Mouse (Mus musculus) kidney, postnatal 25 days (tissue): Measurements from ENCODE around the gene Grip1.

Source experiments
- DNase-seq, 2 experiments: peaks; one replicate each; pipeline ENCODE4 v3.0.0; 2021; ENCODE audit warnings: mixed read lengths in 2 of 2

The Grip1 gene

DNA sequence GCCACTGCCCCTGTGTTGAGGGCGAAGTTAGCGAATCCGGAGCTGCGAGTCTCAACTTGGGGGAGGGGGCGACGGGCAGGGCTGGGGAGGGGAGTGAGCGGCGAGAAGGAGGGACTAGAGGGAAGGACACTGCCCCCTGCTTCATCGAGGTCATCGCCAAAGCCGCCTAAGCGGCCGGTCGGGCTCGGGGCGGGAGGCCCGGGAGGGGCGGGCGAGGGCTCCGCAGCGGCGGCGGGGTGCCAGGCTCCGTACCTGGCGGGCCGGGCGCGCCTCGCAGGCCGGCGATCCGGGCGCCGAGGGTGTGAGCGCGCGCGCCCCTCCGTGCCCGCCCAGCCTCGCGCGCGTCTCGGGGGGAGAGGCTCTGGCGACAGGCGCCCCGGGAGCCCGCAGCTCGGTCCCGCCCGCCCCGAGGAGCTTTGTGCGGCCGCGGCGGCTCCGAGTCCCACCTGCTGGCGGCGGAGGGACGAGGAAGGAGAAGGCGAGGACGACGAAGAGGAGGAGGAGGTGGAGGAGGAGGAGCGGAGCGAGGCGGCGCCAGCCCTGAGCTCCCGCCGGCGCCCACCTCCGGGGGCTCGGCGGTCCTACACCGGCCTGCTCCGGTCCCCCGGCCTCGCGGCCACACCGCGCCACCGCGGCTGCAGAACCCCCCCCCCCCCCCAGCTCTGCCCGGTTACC lies at the start of gene Grip1:
Gene Grip1, plus strand, starts transcription at position 400 of the 675 bp plus-strand sequence.
- peak; percentile 32 to 60 for DNase-seq

DNA sequence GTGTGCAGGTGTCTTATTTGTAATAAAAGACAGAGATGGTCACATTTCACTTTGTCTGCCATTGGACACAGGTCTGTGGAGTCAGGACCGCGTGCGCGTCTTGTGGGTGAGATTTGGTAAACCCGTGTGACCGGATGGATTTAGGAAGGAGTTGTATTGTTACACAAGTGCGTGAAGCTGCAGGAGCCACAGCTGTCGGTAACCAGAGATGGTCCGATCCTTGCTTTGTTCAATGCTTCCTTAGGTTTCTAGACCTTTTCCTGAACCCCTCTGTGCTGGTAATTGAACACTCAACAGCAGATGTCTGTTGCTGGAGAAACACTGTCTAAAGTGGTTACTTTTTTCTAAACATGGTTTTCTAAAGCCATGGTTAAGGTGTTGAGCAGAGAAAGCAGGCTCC lies 48.5 kb upstream of the Grip1 start:
- no peak for DNase-seq

DNA sequence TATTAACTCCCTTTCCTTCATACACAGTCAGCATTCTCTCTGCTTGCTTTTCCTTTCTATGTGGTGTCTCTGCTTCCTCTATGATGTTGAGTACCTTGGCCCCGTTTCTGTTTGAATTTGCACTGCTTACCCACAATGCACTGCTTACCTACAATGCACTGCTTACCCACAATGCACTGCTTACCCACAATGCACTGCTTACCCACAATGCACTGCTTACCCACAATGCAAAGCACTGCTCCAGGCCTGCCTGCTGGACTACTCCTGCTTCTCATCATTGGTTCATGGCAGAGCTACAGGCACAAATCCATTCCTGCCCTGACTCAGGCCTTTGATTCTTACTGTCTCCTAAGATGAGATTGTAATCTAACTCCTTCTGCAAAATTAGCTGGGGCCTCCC lies 48.0 kb upstream of the Grip1 start:
- DNase-seq = no peak

DNA sequence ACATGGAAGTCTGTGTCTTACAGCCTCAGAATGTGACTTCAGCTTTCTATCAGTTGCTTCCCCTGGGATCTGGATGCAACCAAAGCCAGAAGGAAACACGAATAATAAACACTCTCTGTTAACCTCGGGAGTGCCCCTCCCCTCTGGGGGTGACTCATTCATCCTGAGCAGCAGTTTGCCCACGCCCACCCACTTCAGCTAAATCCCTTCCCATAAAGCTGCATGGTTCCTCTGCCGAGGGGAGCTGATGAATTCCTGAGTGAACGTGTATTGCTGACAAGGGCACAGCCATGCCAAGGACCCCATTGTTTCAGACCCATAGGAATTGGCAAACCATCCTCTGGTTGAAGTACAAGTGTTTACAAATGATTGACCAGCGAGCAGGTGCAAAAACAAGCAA lies 45.3 kb upstream of the Grip1 start:
- DNase-seq = no peak

DNA sequence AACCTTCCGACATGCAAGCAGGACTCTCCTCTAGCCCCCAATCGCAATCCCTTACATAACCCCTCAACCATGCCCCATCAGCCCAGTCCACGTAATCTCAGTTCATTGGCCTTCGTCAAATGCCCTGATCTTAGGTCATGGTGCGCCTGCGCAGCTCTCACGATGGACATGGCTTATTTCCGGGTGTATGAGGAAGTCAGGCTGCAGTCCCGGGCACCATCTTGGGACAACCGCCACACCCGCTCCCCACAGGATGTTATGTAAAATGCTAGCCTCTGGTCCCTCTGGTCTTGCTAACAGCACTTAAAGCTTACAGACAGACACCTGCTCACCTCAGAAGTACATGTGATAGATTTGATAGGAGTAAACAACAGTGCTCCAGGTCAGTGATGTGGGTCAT lies 40.4 kb upstream of the Grip1 start:
- no peak for DNase-seq

DNA sequence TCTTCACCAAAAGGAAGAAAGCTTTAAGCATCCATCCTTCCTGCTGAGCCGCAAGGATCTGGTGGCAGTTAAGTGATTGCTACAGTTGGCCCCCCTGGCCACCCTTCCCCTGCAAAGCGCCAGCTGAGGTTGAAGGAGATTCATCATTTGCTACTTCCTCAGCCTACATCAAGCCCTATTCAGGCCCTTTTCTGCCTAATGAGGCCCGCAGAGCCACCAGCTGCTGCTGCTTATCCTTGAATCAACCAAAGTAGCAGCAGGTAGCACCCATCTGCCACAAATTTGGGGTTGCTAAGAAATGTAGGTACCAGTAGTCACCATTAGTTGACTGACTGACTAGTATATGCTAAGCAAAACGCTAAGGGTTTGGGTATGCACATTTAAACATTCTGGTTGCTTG lies 38.5 kb upstream of the Grip1 start:
- DNase-seq = no peak

DNA sequence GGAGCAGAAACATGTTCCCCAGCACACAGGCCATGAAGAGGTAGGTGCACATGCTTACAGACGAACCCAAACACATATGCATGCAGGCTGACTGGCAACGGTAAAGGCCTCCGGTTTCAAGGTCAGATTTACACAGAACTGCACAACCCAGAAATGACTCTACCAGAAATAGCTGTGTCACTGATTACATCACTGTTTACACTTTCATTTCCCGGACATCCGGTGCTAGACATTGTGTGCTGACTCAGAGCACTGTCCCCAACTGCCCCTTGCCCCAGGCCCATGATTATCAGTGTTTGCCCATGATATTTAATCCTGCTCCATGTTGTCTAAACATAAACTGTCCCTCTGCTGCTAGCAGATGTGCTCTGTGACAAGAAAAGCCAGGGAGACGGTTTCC lies 32.2 kb upstream of the Grip1 start:
- DNase-seq = no peak

DNA sequence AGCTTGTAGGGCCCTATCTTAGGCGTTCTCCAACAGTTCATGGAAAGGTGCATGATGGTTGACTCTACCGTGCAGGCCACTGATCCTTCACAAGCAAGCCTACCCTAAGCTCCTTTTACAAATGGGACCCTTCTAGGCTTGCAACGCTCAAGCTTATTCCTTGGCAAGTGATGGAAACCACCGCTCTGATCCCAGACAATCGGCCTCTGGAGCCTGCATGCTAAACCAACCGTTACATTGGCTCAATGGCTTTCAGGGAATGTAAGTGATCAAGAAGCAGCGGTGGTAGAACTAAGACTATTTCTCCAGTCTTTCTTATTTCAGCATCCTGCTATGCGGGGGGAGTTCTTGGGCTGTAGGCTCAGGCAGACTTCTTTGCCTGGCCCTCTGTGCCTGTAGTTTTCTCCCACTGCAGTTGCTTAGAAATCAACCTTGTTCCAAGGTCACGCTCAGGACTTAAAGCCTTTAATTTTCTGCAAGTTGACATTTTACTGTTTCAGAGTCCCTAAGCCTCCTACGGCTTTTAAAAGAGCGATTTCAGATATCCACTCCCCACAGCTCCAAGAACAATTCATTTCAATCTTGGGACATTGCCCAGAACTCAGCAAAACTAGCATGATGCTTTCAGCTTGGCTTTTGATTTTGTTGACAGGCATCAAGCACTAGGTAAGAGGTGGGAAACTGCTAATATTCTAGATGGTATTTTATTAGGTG lies 29.7 kb upstream of the Grip1 start:
- no peak for DNase-seq

DNA sequence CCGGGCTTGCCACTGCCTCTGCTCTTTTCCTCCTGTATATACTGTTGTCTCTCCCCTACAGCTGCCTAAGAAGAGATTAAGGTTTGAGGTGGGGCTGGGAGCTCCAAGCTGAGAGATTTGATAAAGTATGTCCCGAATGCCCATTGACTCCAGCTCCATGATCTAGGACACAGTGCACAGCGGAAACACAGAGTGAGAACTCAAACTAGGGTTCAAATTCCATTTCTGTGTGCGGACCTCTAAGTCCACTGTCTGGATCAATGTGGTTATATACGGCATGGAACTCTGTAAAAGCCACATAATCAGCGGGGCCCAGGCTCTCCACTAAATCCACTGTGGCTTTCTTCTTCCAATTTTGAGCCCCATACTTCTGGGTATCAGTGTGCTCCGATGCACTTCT lies 26.0 kb upstream of the Grip1 start:
- no peak for DNase-seq

DNA sequence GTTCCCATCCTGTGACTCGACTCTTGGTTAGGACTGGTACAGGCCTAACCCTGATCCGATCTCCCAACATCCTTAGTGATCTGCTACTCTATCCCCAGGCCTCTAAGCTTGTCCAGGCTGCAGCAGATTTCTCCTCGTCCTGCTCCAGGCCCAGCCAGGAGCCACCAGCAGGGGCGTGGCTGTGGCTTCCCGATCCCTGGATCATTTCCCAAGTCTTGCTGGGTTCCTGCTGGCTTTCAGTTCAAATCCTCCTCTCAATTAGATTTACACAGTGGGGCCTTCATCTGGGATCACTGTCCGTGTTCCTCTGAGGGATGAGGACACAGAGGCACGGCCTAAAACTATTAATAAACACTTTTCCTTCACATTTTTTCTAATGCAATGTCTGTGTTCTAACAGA lies 25.5 kb upstream of the Grip1 start:
- no peak for DNase-seq

DNA sequence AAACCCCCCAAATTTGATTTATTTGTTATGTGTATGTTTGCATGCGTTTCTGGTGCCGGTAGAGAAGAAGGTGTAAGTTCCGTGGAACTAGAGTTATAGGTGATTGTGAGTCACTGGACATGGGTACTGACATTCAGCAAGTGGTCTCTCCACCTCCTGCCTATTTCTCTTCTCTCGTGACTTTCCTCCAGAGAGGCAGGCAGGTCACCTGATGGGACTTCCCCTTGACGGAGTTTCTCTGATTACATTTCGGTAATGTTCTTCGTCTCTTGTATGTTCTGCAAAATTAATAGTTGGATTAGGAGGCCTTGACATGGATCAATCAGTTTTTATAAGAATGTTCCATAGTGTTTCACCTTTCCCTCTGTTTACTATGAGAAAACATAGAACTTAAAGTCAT lies 23.4 kb upstream of the Grip1 start:
- DNase-seq = no peak

DNA sequence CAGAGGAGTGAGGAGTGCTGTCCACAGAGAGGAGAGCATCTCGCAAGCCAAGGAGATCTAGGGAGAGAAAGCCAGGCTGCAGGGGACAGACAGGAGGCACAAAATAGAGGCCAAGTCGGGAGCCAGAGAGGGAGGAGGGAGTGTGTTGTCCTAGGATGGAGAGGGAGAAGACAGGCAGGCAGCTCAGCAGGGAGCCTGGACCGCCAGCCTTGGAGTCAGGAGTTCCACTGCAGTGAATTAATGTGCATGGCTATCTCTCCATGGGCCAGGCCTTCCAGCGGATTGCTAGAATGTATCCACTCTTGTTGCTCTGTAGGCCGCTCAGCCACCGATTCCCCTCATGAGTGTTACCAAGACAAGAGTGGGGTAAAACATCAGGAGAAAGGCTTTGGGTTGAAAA lies 21.8 kb upstream of the Grip1 start:
- DNase-seq = no peak

DNA sequence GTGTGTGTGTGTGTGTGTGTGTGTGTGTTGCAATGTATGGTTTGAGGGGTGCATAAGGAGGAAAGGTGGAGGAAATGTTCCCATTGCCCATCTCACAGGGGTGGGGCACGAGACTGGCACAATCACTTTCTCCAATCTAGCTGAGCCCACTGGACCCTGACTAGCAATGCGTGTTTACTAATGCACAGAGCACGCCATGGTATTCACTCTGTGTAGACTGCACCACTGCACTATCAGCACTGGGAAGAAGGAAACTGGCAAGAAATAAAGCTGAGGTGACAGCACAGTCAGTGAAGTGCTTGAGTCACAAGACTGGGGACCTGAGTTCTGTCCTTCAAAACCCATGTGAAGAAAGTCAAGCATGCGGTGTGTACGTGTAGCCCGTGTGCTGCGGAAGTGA lies 17.8 kb upstream of the Grip1 start:
- DNase-seq = no peak

DNA sequence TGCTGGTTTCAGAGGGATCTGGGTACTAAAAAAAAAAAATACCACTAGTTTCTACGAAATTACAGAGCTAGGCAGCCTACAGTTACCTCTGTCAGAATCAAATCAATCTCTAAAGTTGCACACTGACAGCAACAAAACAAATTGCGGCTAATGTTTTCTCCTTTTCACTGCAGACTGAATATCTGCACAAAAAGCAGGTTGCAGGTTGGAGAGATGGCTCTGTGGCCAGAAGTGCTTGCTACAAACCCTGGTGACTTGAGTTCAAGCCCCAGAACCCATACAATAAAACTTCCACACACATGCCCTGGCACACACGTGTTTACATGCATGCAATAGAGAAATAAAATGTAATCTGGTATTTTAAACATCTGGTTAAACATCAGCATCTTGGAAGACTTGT lies 16.3 kb upstream of the Grip1 start:
- no peak for DNase-seq

DNA sequence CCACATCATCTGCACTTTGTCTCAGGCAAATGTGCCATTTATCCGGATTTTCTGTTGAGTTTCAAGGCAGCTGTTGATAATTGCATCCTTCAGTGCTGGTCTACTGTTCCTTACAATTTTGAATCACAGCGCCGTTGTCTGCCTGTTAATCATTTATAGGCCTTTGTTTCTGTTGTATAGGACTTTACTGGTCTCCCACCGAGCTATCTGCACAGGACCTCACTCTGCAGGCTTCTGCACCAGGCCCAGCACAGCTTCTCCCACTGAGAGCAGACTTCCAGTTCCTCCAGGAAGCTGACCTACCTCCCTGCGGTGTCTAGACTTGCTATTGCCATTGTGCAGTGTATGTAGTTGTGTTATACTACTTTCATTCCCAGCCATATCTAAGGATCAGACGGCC lies 11.9 kb upstream of the Grip1 start:
- no peak for DNase-seq

DNA sequence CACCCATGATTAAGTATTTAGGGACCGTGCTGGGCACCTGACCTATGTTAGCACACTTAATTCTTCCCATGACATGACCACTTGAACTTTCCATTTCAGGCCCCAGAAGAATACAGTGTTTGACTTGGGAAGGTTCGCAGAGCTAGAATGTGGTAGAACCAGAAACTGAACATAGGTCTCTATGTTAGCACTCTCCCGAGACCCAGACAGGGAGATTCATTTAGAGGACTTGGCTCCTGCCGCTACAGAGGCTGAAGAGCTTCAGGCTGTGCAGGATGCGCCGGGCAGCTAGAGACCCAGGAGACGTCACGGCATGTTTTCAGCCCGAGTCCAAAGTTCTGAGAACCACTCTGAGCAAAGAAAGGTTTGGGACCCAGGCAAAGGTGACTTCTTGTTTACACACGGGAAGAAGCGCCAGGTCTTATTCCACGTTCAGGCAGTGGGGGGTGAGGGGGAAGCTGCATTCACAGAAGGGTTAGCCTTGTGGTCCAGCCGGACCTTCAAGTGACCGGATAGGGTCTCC lies 6.2 kb upstream of the Grip1 start:
- DNase-seq = peak; percentile 43 to 73

DNA sequence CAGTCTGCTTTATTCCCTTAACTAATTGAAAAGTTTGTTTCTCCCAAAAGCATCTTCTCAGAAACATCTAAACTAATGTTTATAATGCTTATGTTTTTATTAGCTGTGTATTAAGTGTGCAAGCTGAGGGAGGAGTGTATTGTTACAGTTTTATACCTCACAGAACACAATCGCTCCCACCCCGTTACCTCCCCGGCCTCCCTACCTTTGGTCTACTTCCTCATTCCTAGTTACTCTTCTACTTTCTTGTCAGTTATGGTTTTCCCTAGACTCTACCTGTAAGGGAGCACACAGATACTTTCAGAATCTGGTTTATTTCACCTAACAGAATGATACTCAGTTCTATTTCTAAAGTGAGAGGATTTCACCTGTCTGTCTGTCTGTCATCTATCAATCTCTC lies 5.7 kb upstream of the Grip1 start:
- DNase-seq = no peak

DNA sequence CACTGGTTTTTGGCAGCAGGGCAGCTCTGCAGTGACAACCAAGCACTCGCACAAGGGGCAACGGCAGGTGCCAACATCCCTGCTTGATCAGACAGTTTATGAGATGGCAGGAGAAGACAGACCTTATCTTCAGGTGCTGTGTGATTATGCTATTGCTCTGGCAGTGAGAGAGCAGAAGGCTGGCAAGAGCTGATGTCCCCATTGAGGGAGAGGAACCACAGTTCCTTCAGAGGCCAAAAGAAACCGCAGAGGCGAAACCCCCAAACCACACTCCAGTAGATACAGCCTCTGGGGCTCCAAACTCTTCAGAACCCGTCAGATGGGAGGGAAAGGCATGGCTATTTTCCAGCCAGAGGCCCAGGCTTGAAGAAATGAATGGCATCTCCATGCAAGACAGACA lies 932 bp upstream of the Grip1 start:
- no peak for DNase-seq

DNA sequence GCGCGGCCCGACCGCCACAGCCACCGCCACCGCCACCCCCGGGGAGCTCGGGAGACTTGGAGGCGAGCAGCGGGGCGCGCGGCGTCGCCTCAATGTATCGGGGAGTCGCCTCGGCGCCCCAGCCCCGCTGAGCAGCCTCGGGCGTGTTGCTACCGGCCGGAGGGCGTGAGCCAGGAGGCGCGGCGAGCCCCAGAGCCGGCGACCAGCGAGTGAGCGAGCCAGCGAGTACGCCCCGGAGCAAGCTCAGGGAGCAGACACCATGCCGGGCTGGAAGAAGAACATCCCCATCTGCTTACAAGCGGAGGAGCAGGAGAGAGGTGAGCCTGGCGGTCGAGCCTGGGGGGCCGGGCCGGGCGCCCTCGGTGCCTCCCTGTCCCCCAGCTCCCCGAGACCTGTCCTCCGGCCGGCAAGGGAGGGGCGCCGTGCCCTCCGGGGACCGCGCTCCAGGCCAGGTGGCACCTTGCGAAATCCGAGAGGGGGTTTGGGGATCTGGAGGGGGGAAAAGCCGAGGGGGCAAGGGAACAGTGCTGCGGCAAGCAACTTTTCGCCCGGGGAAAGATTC lies 557 bp downstream of the Grip1 start:
- peak; percentile 35 to 51 for DNase-seq

DNA sequence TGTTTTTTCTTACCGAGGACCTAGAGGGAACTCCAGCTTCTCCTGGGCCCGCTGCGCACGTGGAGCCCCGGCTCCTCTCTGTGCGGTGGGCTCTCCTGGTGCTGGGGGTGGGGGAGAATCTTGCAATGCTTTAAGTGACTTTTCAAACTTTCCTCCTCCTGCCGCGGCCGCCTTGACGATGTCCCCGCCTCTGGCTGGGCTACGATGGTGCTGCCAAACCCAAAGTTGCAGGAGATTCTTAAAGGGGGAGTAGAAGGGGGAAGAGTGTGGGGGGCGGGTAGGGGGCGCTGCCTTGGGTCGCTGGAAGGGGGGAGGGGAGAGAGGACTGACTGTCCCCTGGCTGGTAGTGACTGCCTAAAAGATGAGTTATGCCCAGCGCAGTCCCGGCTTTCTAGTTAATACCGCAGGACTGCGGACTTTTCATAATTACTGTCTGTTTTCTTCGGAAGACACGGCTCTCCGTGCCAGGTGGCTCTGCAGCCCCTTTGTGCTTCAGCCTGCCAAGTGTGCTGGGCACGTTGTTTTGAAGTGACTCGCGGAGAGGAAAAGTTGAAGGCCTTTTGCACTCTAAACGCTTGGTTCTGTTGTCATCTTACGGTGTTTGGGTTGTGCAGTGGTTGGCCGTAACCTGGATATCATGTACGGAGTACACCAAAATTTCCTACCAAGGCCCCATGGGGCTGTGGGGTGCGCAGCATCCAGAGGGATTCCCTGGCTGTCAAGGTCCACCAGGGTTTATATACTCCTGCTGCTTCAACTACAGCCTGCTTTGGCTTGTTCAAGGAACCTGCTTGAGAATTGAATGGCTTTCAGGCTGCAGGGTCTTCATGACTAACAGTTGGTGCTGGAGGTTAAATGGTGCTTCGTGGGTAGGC lies 1.3 kb downstream of the Grip1 start:
- DNase-seq = no peak

DNA sequence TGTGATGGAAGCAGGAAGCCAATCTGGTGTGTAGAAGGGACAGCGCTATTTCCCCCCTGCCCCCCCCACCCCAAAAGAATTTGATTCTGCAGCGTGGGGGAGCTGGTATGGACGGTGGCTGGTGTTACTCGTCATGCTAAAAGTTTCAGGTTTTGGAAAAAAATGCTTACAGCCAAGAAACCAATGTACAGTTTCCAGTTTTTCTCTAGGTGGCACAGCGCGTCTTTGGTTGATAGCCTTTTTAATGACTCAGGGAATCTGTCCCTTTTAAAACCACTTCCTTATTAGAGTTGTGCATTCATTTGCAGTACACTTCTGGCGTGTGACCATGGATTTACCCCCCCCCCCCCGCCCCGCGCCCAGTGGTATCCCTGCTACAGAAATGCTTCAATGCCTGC lies 1.9 kb downstream of the Grip1 start:
- no peak for DNase-seq

DNA sequence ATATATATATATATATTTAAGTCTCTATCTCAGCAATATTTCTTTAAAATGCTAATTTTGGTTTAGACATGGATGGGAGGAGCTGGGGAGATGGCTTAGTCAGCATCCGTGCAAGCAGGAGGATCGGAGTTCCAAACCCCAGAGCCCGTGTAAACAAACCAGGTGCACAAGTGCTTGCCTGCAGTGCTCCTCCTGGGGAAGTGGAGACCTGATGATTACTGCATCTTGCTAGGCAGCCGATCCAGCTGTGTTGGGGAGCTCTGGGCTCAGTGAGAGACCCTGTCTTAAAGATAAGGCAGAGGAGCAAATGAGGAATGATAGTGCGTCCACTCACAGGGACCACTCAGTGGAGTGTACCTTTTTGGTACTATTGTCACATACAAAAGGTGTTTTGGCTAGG lies 3.5 kb downstream of the Grip1 start:
- DNase-seq = no peak

DNA sequence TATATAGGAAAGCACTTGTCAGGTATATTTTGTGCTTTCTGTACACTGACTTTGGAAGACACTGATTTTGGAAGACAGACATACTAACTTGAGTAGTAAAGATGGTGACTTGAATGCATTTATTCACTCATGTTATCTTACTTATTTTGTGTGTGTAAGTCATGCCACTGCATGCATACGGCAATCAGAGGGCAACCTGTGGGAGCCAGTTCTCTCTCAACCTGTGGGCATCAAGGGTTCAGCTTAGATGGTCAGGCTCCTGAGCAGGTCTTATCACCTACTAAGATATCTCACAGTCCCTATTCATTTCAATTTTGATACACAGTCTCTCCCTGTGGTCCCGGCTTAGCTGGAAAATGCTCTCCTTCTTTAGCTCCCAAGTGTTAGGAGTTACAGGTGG lies 5.4 kb downstream of the Grip1 start:
- no peak for DNase-seq
